Mouse (Mus musculus): ENCODE results near the gene Cog4.
"Not testable (repeated sequence)": the region's sequence is repeated elsewhere in the genome, so short reads cannot be mapped to it uniquely, and the experiment has no call there.

The Cog4 gene

GRCm38 (mm10) chr8:110926690-110927089 lies 80.3 kb downstream of the Cog4 start:
- no peak for DNase-seq (ENCODE audit: low spot score)

GRCm38 (mm10) chr8:110928435-110928834 lies 82.0 kb downstream of the Cog4 start:
- no peak for DNase-seq (ENCODE audit: low spot score)

- no peak for DNase-seq (ENCODE audit: low spot score)
Observed at GRCm38 (mm10) chr8:110929066-110929465, 82.7 kb downstream of the Cog4 start.

GRCm38 (mm10) chr8:110929672-110930071 lies 83.3 kb downstream of the Cog4 start:
- not testable (repeated sequence) for DNase-seq (ENCODE audit: low spot score)

GRCm38 (mm10) chr8:110931176-110931939 lies 85.0 kb downstream of the Cog4 start:
- DNase-seq (ENCODE audit: low spot score), result peak; percentile 65

All from MN1 (cell line).